Mouse (Mus musculus) kidney, adult 8-10 months (tissue): ENCODE measurements around the gene Fam193a.

Source experiments
- DNase-seq, 2 experiments: peaks; one replicate each; pipeline ENCODE4 v3.0.0; 2022

Fam193a gene

DNA sequence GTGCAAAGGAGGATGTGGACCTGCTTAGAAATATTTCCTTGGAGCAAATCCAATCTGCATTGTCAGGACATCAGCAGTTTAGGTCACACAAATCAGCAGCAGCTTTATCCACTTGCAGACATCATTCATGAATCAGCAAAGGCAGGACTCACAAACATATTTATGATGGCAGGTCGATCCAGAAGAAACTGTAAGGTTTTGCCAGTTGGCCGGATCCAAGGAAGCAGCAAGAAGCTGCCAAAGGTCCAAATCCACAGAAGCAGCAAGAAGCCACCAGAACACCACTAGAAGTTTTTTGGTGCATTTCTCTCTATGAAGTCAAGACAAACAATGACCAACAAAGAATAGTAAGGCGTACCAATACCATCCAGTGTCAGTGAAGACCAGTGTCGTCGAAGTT lies 15.9 kb downstream of the Fam193a start:
- no peak for DNase-seq

DNA sequence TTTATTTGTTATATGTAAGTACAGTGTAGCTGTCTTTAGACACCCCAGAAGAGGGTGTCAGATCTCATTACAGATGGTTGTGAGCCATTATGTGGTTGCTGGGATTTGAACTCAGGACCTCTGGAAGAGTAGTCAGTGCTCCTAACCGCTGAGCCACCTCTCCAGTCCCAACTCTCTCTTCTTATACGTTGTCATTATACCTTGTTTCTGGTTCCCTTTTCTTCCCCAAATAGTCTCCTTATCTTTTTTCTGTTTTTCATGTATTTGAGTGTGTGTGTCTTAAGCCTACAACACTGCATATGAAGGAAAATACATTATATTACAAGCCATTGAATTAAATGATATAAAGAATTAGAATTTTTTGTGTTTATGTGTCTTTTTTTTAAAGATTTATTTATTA lies 17.0 kb downstream of the Fam193a start:
- no peak for DNase-seq

DNA sequence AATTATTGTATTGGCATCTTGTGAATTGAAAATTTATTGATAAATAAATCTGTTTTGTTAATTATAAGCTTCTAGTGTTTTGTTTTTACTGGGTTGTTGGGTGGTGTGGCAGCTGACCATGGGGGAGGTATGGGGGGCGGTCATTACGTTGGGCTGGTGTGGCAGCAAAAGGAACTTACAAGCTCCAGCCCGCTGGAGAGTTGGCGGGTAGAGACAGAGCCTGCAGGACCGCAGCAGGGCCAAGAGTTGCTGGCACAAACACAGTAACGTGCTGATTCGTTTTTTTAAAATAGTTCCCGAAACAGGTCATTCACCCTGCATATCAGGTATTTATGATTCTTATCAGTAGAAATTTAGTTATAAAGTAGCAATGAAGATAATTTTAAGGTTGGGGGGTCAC lies 23.5 kb downstream of the Fam193a start:
- DNase-seq, result no peak

DNA sequence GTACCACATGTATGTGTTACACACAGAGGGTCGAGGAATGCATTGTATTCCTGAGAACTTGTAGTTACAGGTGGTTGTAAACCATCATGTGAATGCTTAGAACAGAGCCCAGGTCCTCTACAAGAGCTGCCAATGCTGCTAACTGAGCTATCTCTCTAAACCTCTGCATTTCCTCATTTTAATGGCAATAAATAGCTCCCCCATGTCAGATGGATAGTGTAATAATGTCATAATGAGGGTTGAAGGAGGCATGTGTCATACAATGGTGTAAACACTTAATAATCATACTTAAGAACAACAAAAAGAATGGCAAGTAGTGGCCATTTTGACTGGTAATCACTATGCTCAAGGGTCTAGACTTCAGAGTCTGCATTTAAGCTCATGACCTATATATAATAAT lies 25.6 kb downstream of the Fam193a start:
- DNase-seq, result no peak

DNA sequence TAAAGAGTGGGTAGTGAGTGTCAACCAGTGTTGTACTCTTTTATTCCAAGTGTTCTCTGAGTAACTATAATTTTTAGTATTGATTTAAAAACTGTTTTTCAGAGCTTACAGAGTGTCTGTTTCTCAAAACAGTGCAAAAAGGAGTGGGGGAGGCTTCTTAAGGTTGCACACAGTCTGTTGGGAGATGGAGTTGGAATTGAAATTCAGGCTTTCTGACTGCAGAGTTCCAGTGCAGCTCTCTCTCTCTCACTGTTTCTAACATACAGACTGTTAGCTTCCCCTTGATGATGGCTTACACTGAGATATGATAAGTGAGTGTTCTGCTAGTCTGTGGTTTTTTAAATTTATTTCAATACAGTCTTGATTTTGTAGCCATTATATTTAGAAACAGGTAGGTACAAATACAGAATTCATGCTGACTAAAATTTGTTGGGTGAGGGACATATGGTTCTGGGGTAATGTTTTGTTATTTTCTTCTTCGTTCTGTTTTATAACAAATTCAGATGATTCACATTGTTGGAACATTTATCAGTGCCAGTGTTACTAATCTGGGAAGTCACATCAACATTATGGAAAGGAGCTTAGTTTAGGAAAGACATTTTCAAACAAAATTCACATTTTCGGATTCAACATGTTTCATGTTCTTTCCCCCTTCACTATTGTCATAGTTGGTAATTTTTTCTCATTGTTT lies 26.3 kb downstream of the Fam193a start:
- no peak for DNase-seq

DNA sequence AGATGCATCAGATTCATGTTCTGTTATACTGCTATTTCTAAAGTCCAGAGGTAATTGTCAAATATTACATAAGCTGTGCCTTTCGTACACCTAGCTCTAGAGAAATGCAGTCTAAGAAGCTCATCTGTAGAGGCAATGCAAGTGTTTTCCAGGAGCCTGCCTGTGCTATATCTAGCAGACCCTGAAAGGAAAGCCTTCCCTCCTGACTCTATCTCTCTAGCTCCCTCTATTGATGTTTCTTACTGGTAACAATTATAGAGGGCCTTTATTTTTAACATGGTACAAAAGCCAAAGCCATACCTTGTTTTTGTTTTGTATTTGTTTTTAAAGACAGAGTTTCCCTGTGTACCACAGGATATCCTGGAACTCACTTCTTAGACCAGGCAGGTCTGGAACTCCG lies 28.1 kb downstream of the Fam193a start:
- DNase-seq, result no peak

DNA sequence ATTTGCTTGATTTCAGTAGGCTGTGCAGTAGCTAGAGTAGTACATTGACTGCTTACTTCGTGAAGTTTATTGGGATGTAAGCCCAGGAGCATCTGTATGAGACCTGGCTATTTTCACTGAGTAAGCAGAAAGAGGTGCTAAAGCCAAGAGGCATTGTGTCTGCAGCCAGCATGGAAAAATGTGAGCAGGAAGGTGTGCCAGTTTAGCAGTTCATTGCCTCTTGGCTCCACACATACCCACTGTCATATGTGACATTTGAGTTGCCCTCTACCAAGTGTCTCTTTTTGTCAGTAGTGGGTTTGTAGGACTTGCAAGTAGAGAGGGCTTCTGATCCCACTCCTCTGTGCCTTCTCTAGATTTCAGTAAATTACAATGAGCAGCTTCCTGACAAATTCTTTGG lies 28.6 kb downstream of the Fam193a start:
- DNase-seq, result no peak

DNA sequence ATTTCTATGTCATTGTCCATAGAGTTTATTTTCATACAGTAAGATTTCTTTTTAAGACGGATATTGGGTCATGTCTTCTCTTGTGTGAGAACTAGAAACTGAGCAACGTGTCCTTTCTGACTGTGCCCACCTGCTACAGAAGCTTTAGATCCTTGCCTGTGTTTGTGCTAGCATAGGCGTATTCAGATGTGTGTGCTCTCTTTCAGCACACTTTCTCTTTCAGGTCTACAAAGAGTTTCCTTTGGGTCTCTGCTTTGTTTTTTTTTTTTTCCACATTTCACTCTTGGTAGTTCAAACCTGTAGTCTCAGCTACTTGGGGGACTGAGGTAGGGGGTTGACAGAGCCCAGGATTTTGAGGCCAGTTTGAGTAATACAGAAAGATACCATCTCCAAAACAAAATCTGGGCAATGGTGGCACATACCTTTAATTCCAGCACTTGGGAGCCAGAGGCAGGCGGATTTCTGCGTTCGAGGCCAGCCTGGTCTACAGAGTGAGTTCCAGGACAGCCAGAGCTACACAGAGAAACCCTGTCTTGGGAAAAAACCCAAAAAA lies 37.7 kb downstream of the Fam193a start:
- DNase-seq, result no peak

DNA sequence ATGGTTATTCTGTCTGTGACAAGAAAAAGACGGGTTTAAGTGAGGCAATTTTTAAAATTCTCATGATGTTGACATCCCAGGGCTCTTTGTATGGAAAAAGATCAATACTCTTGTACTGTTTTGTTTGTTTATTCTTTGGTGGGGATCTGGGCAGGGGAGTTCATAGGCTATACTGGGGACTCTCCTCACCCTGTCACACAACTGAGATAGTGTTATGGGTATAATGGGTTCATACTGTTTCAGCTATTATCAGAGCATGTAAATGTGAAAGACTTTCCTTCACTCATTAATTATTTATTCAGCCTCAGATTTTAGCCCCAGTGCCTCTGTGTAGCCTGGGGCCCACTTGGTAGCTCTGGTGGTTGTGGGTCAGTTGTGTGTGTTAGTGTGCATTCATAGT lies 39.3 kb downstream of the Fam193a start:
- DNase-seq, result no peak

DNA sequence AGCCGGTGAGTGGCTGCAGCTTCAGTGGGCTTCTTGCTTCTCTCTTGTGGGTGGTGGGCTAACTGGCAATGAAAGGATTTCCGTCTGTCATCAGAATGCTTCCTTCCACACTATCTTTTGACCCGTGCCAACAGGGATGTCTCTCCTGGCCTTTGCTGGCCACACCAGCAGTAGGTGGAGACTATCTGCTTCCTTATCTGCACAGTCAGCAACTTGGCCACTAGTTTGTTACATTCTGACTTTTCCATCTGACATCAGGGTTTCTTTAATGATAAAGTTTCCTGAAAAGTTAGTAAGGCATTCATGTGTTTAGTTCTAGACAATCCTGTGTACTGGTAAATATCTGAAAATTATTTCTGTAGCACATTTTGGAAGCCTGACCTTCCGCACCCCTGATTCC lies 41.1 kb downstream of the Fam193a start:
- DNase-seq, result no peak

DNA sequence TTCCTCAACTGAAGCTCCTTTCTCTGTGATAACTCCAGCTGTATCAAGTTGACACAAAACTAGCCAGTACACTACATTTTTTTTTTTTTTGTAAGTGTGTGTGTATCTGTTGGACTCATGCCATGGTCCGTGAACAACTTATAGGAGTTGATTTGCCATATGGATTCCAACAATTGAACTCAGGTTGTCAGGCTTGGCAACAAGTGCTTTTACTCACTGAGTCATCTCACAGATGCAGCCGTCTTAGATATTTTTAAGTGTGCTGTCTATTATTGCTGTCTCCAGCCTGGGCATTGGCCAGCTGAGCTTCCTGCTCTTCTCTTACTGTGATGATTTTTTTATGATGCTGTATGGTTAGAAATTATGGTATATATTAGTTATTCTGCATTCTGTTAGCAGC lies 44.2 kb downstream of the Fam193a start:
- DNase-seq, result no peak

DNA sequence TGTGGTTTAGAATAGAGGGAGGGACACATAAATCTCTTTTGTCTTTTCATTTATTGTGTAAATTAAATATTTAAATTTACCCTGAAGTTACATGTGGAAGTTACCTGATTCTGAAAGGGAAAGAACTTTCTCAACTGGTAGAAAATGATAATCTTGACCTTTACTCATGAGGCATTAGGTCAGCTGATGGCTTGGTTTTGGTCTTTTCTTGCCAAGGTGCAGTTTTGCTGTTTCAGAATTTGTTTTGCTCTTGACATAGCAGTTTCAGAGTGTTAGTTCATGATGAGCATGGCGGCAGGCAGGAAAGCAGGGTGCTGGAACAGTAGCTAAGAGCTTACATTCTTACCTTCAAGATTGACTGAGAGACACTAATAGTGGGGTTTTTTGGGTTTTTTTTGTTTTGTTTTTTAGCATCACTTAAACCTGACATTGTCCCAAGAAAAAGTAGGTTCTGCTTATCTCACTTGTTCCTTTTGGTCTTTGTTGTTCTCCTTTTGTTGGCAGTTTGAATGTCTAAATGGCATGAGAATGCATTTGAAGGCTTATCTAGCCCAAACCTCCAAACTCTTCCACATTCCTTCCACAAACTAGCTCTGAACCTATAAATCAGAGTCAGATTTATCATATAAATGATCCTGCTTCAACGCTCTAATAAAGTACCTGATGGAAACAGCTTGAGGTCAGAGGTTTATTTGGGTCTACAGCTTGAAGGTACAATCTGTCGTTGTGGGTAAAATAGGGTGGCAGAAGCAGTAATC lies 47.7 kb downstream of the Fam193a start:
- peak; percentile 15 to 17 for DNase-seq

DNA sequence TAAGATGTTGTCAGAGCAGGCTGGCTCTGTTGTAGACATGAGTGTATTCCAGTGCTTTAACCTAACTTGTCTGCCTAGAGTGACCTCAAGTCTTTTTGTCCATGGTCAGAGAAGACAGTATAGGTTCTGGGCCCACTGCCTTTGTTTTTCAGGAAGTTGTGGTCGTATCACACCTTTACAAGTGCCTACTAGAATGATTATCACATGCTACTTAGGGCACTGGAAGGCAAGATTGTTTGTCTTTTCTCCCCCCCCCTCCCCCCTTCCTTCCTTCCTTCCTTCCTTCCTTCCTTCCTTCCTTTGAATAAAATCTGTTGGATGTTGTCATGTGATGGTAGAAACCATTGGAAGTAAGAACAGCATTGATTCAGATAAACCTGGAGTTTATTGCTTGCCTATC lies 49.5 kb downstream of the Fam193a start:
- no peak for DNase-seq

DNA sequence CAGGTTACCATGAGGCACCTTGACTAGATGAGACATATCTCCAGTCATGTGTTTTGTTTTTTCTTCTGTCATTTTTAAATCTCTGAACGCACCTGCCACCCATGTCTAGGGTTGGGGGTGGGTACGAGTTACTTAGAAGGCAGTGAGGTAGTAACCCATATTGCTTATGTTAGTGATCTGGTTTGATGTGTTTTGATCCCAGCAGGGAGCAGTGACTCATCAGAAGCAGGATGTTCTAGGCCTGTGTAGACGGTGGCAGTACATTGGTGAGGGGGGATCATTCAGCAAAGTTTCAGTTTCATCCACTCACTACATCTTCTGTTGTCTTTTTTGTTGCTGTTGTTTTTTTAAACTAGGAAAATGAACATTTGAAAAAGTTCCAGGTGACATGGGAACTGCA lies 61.0 kb downstream of the Fam193a start:
- no peak for DNase-seq

DNA sequence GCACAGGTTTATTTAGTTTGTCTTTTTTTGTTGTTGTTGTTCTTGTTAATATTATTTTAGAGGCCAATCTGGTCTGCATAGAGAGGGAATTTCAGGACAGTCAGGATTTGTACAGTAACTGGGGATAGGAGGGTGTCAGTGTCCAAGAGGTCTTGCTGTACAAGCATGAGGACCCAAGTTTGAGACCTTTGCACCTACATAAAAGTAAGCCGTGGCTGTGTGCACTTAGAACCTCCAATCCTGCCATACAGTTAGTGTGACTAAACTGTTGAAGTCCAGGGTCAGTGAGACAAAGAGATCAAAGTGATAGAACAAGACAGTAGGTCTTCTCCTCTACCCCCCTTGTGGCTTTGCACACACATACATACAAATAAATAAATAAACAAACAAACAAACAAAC lies 64.1 kb downstream of the Fam193a start:
- DNase-seq, result peak; percentile 14 to 27

DNA sequence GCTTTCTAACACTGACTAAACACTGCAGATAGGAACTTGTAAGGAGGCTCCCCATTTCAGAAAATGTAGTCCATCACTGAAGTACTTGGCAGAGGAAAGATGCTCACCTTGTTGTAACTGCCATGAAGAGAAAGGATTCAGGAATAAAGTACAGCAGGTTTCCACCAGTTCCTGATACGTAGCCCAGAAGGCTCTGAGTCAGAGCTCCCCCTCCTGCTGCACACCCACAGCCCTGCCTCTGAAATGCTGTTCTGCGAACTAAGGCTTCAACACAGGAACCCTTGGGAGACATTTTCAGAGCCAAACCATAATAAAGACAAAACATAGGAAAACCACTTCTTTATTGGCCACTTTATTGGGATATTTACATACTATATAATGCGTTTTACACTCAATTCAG lies 64.5 kb downstream of the Fam193a start:
- no peak for DNase-seq

DNA sequence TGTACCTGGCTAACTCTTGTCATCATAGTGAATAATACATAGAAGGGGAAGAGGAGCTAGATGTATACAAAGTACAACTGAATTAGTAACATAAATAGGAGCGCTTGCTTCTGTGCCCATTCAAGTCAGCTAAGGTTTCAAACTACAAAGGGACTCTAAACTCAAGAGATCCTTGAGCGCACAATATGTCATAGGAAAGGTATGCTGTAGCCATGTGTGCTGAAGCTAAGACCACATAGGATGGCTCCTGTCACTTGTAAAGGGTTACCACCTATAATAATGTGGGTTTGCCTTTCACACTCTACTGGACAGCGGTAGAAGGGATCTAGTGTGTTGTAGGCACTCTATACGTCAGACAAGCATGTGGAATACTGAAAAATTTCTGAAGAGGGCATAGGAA lies 68.3 kb downstream of the Fam193a start:
- DNase-seq, result no peak

DNA sequence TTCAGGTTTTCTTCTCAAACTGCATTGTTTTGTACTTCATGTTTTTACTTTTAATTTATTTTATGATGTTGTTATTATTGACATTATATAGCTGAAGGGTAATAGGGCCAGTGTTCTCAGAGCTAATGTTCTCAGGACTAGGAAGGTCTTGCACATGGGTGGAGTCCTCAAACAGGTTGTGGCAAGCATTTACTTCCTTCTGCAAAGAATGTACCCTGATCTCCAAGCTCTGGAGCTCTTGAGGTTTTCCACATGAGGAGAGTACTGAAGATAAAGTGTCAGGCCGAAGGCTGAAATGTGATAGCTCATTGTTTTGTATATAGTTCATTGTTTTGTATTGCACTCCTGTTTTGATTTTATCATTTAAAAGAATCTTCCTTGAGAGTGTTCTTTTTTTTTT lies 68.9 kb downstream of the Fam193a start:
- DNase-seq, result no peak

DNA sequence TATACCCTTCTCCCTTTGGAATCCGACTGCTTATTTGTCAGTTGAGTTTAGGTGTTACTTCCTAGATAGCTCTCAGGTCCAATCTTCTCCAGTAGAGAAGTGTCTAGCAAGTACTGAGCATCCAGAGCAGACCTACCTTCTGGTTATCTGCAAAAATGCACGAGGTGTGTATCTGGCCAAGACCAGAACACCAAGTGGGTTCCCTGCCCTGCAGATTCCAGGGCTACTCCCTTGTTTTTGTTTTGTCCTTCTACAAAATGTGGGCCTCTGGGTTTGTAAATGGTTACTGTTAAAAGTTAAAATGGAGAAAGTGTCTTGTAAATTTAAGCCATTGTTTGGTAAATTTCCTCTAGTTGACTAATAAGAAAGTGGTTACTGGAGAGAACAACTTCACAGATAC lies 70.0 kb downstream of the Fam193a start:
- DNase-seq, result no peak

DNA sequence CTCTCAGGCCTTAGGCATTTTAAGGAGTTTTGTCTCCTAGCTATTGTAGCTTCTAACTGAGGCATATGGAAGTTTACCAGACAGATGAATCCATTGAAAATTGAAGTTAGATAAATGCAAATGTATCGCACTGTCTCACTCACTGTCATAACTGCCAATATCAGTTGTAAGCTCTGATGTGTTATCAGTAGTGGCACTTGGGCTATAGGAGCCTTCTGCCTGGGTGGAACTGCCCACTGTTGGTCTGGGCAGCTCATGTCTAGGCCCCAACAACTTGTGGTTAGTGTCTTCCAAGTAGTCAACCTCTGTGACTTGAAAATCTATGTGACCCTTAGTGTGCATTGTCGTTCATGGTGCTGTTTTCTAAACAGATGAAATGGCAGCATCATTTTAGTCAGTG lies 72.1 kb downstream of the Fam193a start:
- DNase-seq, result no peak

DNA sequence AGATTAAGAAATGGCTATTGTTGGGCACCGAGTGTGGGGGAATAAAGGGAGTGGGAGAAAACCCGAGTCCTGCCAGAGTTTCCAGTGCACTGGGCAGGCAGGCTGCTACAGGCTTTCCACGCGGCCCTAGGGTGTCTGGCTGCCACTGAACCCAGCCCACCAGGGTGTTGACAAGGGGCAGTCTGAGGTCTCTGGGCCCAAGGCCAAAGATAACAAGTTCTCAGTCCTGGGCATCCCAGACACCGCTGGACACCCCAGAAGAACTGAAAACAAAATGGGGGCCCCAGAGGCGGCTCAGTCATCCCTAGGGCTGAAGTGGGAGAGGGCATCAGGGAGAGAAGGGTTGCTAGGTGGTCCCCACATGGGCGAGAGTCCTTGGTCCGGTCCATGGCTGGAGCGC lies 76.5 kb downstream of the Fam193a start:
- no peak for DNase-seq

DNA sequence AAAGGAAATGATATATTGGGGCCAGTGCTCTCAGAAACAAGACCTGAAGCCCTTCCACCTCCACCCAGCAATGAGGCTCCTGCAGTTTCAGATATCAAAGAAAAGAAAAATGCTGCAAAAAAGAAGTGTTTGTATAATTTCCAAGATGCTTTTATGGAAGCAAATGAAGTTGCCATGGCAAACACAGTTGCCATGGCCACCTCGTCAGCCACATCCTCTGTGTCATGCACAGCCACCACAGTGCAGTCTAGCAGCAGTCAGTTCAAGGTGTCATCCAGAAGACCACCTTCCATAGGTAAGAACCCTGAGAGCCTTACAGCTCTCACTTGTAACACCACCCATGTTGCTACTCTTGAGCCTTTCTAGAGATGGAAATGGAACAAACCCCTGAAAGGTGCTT lies 89.3 kb downstream of the Fam193a start:
- no peak for DNase-seq

DNA sequence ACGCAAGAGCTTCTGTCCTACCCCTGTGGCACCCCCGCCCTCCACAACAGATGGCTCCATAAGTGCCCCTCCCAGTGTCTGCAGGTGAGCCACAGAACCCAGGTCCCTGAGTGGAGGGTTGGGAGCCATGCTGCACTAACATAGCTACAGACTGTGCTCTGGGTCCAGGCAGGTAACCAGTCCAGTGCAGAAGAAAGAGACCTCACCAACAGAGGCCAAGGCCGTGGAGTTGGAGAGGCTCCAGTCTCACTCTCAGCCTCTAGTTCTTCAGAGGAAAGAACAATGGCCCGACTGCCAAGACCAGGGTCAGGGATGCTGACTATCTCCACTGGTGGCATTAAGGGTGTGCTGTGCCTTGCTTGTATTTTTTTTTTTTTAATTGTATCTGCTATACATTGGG lies 91.6 kb downstream of the Fam193a start:
- DNase-seq, result no peak

DNA sequence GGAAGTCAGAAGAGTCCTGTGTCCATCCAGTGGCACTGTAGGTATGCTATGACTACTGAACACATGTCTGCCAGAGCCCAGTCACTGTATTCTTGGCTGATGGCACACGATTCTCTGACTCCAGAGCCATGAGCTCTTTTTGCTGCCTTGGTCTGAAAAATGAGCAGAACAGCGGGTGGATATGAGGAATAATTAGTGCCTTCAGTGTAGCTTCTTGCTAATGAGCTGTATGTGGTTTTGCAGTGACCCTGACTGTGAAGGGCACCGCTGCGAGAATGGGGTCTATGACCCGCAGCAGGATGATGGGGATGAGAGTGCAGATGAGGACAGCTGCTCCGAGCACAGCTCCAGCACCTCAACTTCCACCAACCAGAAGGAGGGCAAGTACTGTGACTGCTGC lies 92.1 kb downstream of the Fam193a start:
- DNase-seq, result no peak

DNA sequence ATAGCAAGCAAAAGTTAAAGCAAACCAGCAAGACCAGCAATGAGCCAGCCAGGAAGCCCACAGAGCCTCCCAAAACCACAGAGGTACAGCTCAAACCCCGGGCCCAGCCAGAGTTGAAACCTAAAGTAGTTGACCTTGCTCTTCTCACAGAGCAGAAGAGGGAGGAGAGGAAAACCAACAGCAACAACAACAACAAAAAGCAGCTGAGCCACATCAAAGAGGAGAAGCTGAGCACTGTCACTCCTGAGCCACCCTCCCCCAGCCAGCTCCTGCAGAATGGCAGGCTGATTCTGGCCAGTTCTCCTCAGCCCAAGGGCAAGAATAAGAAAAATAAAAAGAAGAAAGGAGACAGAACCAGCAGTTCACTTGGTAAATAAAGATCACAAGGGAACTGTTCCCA lies 96.3 kb downstream of the Fam193a start:
- no peak for DNase-seq
